Mouse (Mus musculus): ENCODE measurements at regions not wholly inside any gene's neighbourhood (a gene's known extent, or its start where the extent isn't known, plus 50 kb on each side); places are given as distances from the start of the nearest gene placed in this dataset.

DNA sequence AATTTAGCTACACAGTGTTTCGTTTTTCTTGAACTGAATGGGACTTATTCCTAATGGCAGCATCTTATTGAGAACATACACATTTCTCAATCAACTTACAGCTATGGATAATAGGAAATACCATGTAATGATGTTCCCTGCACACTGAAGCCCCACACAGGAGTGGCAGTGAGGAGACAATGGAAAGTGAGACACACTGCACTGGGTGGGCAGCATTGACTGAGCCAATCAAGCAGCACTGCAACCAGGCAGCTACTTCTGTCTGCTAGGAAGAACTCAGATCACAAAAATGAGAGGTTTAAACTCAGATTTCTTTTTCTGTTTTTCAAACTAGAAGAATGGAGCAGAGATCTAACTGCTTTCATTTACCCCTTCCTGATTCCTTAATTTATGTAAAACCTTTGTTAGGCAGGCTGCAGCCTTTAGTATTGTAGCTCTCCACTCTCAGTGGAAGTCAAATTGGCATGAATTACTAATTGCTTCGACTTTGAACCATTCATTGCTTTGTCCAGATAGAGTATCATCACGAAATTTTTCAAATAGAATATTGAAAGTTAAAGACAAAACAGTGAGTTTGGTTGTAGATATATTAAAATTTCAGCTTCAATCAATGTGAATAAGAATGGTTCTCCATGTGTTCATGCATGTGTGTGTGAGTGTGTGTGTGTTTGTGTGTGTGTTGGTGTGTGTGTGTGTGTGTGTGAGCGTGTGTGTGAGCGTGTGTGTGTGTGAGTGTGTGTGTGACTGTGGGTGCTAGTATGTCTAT is 590.9 kb downstream of the Ttll7 start:
- Histone ChIP-seq H3K27me3 (replicated peaks) (no peaks in the 10 kb centered on the region), H3K4me1 (0 out of 2 replicates have a peak, but pooled peaks cover 7% of the 10 kb centered on the region), H3K27ac (no peak overlapping the region), H3K4me2 (no peak overlapping the region), H3K4me3 (no peak overlapping the region), H3K9ac (no peak overlapping the region), H3K36me3 (replicated peaks) (no peaks in the 10 kb centered on the region), H3K9me3 (no peaks in the 10 kb centered on the region)
- 54% methylated on average over 5 of the region's 5 CpGs for WGBS
- ATAC-seq (replicated peaks) = no peak

DNA sequence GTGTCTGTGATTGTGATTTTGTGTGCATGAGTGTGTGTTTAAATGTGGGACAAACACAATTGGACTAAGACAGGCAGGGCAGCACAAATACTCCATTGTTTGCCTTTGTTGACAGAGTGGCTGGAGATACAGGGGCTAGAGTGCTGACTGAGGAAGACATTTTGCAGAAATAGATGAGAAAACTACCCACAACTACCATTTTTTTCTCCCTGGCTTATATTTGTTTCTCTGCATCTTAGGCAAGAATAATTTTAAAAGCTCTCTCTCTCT is 591.5 kb downstream of the Ttll7 start:
- no peak for ATAC-seq (replicated peaks)
- H3K4me2 ChIP-seq = no peak overlapping the region
- H3K36me3 ChIP-seq (replicated peaks) = no peaks in the 10 kb centered on the region
- H3K27ac ChIP-seq = no peak overlapping the region
- no peaks in the 10 kb centered on the region for H3K9me3 ChIP-seq
- 0 out of 2 replicates have a peak, but pooled peaks cover 7% of the 10 kb centered on the region for H3K4me1 ChIP-seq
- H3K4me3 ChIP-seq = no peak overlapping the region
- no peak overlapping the region for H3K9ac ChIP-seq
- H3K27me3 ChIP-seq (replicated peaks) = no peaks in the 10 kb centered on the region

DNA sequence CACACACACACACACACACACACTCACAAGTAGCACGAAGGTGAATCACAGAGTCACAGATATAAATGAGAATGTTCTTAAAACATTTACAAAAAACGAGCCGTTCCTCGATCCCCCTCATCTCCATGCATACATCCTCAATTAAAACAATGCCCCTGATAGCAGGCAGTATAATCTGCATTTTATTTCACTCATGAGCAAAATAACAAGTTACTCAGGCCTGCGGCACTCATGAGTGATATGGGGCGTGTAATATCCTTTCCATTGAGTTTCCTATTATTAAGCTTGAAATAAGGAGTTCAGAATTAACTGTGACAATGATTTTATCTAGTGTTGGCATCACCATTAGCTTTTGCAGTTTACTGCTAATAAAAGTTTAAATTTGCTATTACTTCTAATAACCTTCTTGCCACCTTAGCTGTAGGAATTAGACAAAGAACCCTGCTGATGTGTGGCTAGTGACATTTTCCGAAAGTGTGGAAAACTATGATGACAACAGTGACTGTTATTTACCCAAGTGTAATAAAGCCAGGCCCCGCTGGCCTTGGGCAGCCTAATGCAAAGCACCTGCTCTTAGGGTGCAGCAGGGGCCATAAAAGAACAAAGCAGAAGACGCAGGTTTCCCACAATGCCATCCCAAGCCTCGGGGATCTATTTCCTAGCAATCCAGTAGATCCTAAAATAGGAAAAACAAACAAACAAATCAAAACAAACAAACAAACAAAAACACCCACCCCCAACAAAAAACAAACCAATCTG is 592.0 kb downstream of the Ttll7 start:
- no peaks in the 10 kb centered on the region for H3K36me3 ChIP-seq (replicated peaks)
- ATAC-seq (replicated peaks) = no peak
- WGBS = 72% methylated on average over 10 of the region's 10 CpGs

DNA sequence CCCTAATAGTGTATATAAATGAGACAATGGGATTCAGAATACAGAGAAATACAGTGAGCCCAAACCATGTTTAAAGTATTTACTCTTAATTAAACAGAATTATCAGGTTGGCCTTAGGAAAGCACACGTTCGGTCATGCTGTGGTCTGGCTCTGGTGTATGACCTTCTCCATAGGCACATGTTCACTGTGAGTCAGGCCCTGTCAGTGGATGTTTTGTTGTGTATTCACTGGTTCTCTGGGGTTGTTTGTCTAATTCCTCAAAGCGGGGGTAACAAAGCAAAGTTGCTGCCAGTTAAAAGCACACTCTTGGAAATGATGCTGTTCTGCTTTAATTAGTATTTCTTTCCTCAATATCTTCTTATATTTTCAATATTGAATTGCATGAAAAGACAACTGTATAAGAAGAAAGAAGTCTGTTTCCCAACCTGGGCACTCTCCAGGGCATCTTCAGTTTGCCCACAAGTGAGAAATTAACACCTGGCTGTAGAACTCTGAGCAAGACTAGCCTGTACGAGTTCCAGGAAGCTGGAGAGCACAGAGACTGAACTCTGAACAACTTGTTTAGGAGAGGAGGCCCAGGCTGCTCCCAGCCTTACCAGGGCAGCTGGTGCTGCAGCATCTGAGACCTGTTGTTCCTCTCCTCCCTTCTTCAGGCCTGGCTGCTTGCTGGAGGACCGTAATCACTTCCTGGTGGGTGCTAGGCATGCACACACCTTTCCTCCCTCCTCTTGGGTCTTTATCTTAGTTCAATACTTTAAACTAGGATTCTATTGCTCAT is 593.1 kb downstream of the Ttll7 start:
- 86% methylated on average over 5 of the region's 5 CpGs for WGBS
- no peak overlapping the region for H3K4me2 ChIP-seq
- no peak for ATAC-seq (replicated peaks)

More for the DNA sequence above, 592.0 kb downstream of the Ttll7 start:
- H3K27ac ChIP-seq = no peak overlapping the region
- no peak overlapping the region for H3K4me3 ChIP-seq
- no peak overlapping the region for H3K9ac ChIP-seq
- 0 out of 2 replicates have a peak, but pooled peaks cover 7% of the 10 kb centered on the region for H3K4me1 ChIP-seq
- H3K9me3 ChIP-seq = no peaks in the 10 kb centered on the region
- no peaks in the 10 kb centered on the region for H3K27me3 ChIP-seq (replicated peaks)
- no peak overlapping the region for H3K4me2 ChIP-seq

DNA sequence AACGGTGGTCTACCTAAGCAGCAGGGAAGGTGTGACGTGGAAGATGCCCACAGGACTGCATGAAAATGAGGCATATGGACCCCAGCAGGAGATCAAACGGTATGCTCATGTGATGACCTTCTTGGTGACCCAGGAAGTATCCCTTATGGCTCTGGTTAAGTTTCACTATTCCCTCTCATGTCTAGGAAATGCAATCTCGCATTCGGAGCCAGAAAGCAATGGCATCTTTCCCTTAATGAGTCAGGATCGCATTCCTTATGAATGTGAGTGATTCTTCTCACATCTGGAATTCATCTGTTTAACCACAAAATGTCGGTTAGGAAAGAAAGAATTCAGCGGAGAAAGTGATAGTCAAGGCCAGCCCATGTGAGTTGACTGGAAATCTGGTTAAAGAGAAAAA is 593.7 kb downstream of the Ttll7 start:
- Histone ChIP-seq H3K4me2 (no peak overlapping the region), H3K9me3 (no peaks in the 10 kb centered on the region), H3K27ac (no peak overlapping the region), H3K4me1 (0 out of 2 replicates have a peak, but pooled peaks cover 7% of the 10 kb centered on the region), H3K27me3 (replicated peaks) (no peaks in the 10 kb centered on the region), H3K9ac (no peak overlapping the region), H3K4me3 (no peak overlapping the region), H3K36me3 (replicated peaks) (no peaks in the 10 kb centered on the region)
- ATAC-seq (replicated peaks) = no peak
- 94% methylated on average over 8 of the region's 8 CpGs for WGBS

More for the DNA sequence above, 593.1 kb downstream of the Ttll7 start:
- H3K4me3 ChIP-seq = no peak overlapping the region
- 0 out of 2 replicates have a peak, but pooled peaks cover 7% of the 10 kb centered on the region for H3K4me1 ChIP-seq
- no peak overlapping the region for H3K27ac ChIP-seq
- H3K27me3 ChIP-seq (replicated peaks) = no peaks in the 10 kb centered on the region
- no peak overlapping the region for H3K9ac ChIP-seq
- no peaks in the 10 kb centered on the region for H3K9me3 ChIP-seq
- no peaks in the 10 kb centered on the region for H3K36me3 ChIP-seq (replicated peaks)

DNA sequence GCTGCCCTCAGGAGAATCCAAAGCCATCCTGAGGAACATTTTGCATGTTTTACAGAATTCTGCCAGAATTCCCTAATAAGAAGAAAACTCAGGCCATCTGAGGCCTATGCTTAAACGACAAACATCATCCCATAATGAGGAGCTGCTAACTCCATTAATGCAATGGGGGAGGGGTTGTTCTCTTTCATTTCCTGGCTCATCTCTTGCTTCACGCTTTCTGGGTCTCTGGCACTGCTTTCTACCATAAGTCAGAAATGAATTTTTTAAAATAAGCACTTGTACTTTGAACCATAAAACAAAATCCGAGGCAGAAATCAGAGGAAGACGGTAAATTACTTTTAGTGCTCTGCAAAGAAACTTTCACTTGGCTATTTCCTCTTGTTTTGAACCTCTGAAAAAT is 600.0 kb downstream of the Ttll7 start:
- Histone ChIP-seq H3K36me3 (replicated peaks) (no peaks in the 10 kb centered on the region), H3K27ac (no peak overlapping the region), H3K4me3 (no peak overlapping the region), H3K9me3 (no peaks in the 10 kb centered on the region), H3K4me2 (no peak overlapping the region), H3K9ac (no peak overlapping the region), H3K27me3 (replicated peaks) (no peaks in the 10 kb centered on the region), H3K4me1 (no peaks in the 10 kb centered on the region)
- 56% methylated on average over 4 of the region's 4 CpGs for WGBS
- ATAC-seq (replicated peaks) = no peak

DNA sequence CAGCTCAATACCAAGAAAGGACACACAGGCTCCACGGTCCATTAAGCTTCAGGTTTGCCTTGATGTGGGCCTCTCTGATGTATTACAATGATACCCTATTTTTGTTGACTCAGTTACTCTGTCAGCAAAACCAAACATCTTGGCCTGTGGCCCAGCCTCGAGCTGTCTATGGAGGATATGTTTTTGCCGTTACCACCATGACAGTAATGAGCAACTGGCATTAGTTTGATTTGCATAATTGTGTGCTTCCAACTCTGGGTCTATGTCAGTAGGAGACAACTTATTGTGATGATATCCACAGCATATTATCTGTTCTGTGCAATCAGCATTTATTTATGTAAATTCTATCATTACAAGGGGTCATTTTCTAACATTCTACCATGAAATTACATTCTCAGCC is 603.2 kb downstream of the Ttll7 start:
- Histone ChIP-seq H3K4me3 (no peak overlapping the region), H3K27me3 (replicated peaks) (no peaks in the 10 kb centered on the region), H3K36me3 (replicated peaks) (no peaks in the 10 kb centered on the region), H3K27ac (no peak overlapping the region), H3K4me1 (no peaks in the 10 kb centered on the region), H3K9ac (no peak overlapping the region), H3K4me2 (no peak overlapping the region), H3K9me3 (no peaks in the 10 kb centered on the region)
- WGBS = 65% methylated on average over 3 of the region's 3 CpGs
- ATAC-seq (replicated peaks) = no peak

DNA sequence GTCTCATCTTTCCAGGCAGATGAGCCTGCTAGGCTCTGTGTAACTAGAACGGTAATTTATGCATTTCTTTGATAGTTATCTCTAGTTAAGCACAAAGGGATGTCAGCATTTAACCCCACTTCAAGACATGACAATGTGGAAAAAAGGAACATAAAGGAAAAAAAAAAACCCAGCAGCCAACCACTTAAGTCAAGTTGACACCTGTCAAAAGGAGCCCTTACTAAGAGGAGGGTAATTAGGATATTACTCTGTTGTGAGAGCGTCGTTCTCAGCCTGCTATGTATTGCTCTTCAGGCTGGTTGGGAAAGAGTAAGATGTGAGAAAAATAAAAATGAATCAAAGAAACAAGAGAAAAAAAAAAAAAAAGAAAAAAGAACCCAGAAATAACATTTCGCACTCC is 604.1 kb downstream of the Ttll7 start:
- no peaks in the 10 kb centered on the region for H3K27me3 ChIP-seq (replicated peaks)
- H3K9me3 ChIP-seq = no peaks in the 10 kb centered on the region
- no peak overlapping the region for H3K9ac ChIP-seq
- H3K27ac ChIP-seq = no peak overlapping the region
- no peak; the same call in 1 of the 2 replicates for ATAC-seq (replicated peaks)
- no peaks in the 10 kb centered on the region for H3K4me1 ChIP-seq
- 48% methylated on average over 4 of the region's 4 CpGs for WGBS
- H3K36me3 ChIP-seq (replicated peaks) = no peaks in the 10 kb centered on the region
- H3K4me2 ChIP-seq = no peak overlapping the region
- no peak overlapping the region for H3K4me3 ChIP-seq

DNA sequence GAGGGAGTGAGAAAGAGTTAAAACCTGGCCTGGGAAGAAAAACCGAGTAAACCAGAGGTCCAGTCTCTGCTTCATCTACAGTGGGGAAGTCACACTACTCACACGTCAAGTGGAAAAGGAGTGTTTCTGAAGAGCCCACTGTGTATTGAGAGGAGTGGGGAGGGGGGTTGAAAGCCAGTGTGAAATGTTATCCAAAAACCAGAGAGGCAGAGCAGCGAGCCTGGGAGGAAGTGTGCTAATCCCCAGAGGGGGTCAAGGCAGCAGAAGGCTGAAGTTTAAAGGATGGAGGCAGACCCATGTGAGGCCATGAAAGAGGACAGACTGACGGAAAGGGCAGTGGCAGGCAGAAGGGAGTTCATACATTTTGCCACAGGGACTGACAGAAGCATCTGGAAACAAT is 605.9 kb downstream of the Ttll7 start:
- Histone ChIP-seq H3K36me3 (replicated peaks) (no peaks in the 10 kb centered on the region), H3K27ac (no peak overlapping the region), H3K9me3 (no peaks in the 10 kb centered on the region), H3K4me1 (no peaks in the 10 kb centered on the region), H3K9ac (no peak overlapping the region), H3K27me3 (replicated peaks) (no peaks in the 10 kb centered on the region), H3K4me3 (no peak overlapping the region), H3K4me2 (no peak overlapping the region)
- 35% methylated on average over 4 of the region's 4 CpGs for WGBS
- ATAC-seq (replicated peaks) = no peak

DNA sequence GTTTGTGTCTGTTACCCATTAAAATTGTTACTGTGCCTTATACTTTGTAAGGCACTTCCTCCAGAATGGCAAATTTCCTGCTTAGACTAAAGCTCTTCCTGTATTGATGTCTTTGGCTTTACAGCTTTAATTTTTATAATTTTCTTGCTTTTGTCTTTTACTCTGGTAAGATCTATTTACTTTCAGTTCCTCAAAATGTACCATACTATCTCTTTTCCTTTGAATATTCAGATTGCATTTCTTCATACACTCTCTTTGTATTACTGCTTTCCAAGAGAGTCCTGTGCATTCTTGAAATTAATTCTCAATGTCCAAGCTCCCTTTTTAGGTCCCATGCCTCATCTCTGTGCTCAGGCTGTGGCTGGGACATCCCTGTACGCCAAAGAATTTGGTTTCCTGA is 627.7 kb downstream of the Ttll7 start:
- Histone ChIP-seq H3K4me2 (no peak overlapping the region), H3K9ac (no peak overlapping the region), H3K4me1 (no peaks in the 10 kb centered on the region), H3K27ac (no peak overlapping the region), H3K4me3 (no peak overlapping the region), H3K9me3 (no peaks in the 10 kb centered on the region), H3K27me3 (replicated peaks) (no peaks in the 10 kb centered on the region), H3K36me3 (replicated peaks) (no peaks in the 10 kb centered on the region)
- 89% methylated on average over 1 of the region's 1 CpGs for WGBS
- no peak for ATAC-seq (replicated peaks)
